Comparison of ENCODE assay signal across 32 mouse cellular contexts in the genomic region with DNA sequence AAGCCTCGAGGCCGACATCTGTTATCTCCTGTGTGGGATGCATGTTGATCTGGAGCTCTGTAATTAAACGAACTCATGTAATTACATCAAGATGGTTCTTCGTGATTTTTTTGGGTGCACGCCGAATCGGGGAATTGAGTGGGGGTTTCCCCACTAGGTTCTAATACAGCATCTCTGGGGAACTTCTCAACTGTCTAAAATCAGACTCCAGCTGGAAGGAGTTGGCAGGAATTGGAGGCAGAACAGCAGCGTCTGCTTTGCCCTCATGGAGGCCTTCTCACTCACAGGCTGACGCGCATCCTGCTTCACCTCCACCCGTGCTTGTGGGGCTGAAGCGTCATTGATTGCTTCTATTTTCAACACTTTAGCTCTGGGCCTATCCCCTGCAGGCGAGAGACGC. TPM values are rescaled to one million over a fixed set of nuclear protein-coding genes. Genes with fewer than 3 reads are reported as not detected.
"Had no signal": no experiment of that assay in that cellular context is flagged by ENCODE, and none has a peak within 500 bp of the region (broad histone marks: within the 10 kb centered on the region; RNA-seq: fewer than 3 reads in every experiment).

No protein-coding gene starts in this region.

- H3K9me3 ChIP-seq: intestine, embryonic 15.5 days; limb, embryonic 12.5 days; limb, embryonic 15.5 days; midbrain, embryonic 13.5 days; neural tube, embryonic 13.5 days had no signal

- DNase-seq: kidney, adult 11 months; kidney, adult 8-10 months; kidney, postnatal 25 days; left cerebral cortex, postnatal 4 days; liver, postnatal 0 days; lung, embryonic 14.5 days; retina, postnatal 1 day; right cerebral cortex, postnatal 25 days; thymus, adult 2 months; thymus, postnatal 14 days; thymus, postnatal 4 days had no signal

- H3K4me1 ChIP-seq: intestine, embryonic 15.5 days; limb, embryonic 12.5 days; limb, embryonic 15.5 days; midbrain, embryonic 13.5 days; neural tube, embryonic 13.5 days had no signal

- H3K27me3 ChIP-seq: intestine, embryonic 15.5 days; limb, embryonic 12.5 days; limb, embryonic 15.5 days; midbrain, embryonic 13.5 days; neural tube, embryonic 13.5 days had no signal

- H3K27ac ChIP-seq: intestine, embryonic 15.5 days; limb, embryonic 12.5 days; limb, embryonic 15.5 days; liver, embryonic 14.5 days; macrophage; midbrain, embryonic 13.5 days; neural tube, embryonic 13.5 days had no signal

- H3K36me3 ChIP-seq: intestine, embryonic 15.5 days; limb, embryonic 12.5 days; limb, embryonic 15.5 days; midbrain, embryonic 13.5 days; neural tube, embryonic 13.5 days had no signal

- H3K4me3 ChIP-seq: intestine, embryonic 15.5 days; limb, embryonic 12.5 days; limb, embryonic 15.5 days; midbrain, embryonic 13.5 days; myocyte; neural tube, embryonic 13.5 days had no signal

RNA-seq across cellular contexts. Expression of gene Gm597, which starts 20.8 kb away (rescaled TPM):
- total RNA-seq: left cerebral cortex, adult 8-10 months; left cerebral cortex, postnatal 14 days; left cerebral cortex, postnatal 4 days; megakaryocyte, adult 5-6 weeks; monocyte, adult 5-6 weeks; neutrophil, adult 5-6 weeks had no signal
- polyA plus RNA-seq: intestine, embryonic 15.5 days; kidney, embryonic 16.5 days; large intestine, adult 2 months; limb, embryonic 12.5 days; limb, embryonic 15.5 days; liver, embryonic 11.5 days; liver, embryonic 14.5 days; liver, postnatal 0 days; lung, embryonic 14.5 days; lung, postnatal 0 days; macrophage; midbrain, embryonic 13.5 days; midbrain, embryonic 16.5 days; myocyte; neural tube, embryonic 13.5 days; small intestine, adult 2 months; spleen, adult 2 months; stomach, embryonic 16.5 days; thymus, adult 2 months had no signal
